Mouse (Mus musculus): ENCODE measurements at regions not wholly inside any gene's neighbourhood (a gene's known extent, or its start where the extent isn't known, plus 50 kb on each side); places are given as distances from the start of the nearest gene placed in this dataset.

GRCm38 (mm10) chr1:63365126-63365525 is 80.6 kb upstream of the Adam23 start:
- no peak for DNase-seq (ENCODE audit: low spot score in 2 of 2)

DNA sequence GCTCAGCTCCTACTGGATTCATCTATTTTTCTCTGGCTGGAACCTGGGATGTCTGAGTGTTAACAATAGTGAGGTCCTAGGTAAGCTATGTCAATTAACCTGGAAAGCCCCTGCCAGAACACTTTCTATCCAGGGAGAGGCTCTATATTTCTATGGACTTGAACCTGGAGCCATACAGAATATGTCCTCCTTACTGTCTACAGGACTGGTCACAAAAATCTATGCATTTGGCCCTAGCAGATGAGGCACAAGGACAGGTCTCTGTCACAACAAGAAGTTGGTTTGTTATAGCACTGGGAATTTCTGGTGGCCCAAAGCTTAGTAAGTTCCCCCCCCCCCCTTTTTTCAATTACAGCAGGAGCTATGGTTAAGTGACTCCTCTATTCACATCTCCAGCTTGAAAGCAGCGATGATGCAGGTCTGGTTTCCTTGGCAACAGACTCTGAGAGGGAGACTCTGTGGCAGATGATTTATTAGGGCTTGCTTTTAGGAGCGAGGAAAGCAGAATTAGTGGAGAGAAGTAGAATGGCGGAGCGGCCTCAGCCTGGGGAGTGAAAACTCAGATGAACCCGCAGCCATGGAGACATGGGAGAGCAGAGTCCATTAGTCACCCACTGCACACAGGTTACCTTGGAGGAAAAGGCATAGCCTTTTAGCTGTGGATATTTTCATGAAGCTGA is 77.9 kb upstream of the Adam23 start:
- peak; percentile 39 to 56 for DNase-seq (ENCODE audit: low spot score in 2 of 2)

- peak in 1 of 2 experiments; percentile 40 for DNase-seq (ENCODE audit: low spot score in 2 of 2)
Observed at GRCm38 (mm10) chr1:63368921-63369320, 76.8 kb upstream of the Adam23 start.

DNA sequence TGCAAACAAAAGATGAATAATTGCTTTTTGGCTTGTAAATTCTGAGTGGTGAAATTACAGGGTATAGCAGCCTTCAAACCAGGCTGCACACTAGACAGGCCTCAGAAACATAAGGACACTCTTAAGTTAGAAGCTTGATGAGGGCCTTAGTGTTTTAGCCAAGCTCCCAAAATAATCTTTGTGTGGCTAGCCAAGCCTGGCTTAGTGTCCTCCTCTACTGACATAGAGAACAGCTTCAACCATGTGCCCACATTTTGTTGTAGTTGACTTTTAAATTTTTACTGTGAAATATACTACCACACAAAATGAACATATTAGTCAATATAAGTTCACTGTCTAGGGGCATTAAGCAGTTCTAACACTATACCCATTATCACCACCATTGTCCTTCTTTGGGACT is 76.1 kb upstream of the Adam23 start:
- no peak for DNase-seq (ENCODE audit: low spot score in 2 of 2)

- DNase-seq (ENCODE audit: low spot score in 2 of 2): no peak
Observed at GRCm38 (mm10) chr1:63383110-63383509, 62.6 kb upstream of the Adam23 start.

GRCm38 (mm10) chr1:63385116-63385515 is 60.6 kb upstream of the Adam23 start:
- DNase-seq (ENCODE audit: low spot score in 2 of 2): no peak

DNA sequence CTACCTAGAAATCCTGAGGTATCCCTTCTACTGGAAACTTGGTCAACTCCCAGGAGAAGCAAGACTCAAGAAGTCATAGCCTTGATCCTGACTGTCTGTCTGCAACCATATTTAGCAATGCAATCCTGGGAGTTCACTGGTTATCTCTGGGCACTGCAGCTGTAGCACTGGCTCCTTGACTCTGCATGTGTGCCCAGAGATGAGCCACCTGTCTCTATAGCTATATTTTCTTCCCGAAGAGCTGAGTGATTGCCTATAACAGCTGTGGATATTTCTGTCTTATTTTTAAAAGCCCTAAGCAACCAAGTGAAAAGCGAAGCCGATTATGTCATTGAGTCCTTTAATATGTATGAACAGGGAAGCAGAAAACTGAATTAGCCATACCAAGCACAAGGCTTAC is 50.3 kb upstream of the Adam23 start:
- no peak for DNase-seq (ENCODE audit: low spot score in 2 of 2)

Measured in layer of hippocampus, postnatal 14 days (tissue).